Mouse (Mus musculus) neutrophil, adult 5-6 weeks (primary cell): Measurements from ENCODE around the gene Ddx43. TPM values are rescaled to one million over a fixed set of nuclear protein-coding genes. Genes with fewer than 3 reads are reported as not detected.
A peak's percentile ranks its signal among the peaks of the same experiment; 100 is the strongest.

Experiments
- ATAC-seq: fragments of 151-379, 151-347 bp; 2 replicates; pipeline ENCODE4 v1.8.0; 2017; ENCODE audit warnings: mild to moderate bottlenecking, moderate TSS enrichment; ENCODE audit not compliant: insufficient number of reproducible peaks, poor library complexity, low FRiP score, severe bottlenecking; ENCODE audit errors: extremely low read depth
- total RNA-seq: library from RNA; stranded (forward); fragments of 200-1000 nt; gene quantifications from 2 replicates; pipeline ENCODE4 v1.2.3, GENCODE M21; 2017

Gene Ddx43
- total RNA-seq, 1 experiment from 2014 or later, result 0.58 TPM

GRCm38 (mm10) chr9:78369786-78370185 is 25.8 kb upstream of the Ddx43 start:
- ATAC-seq, result no peak

GRCm38 (mm10) chr9:78371441-78371840 is 24.1 kb upstream of the Ddx43 start:
- ATAC-seq, result no peak

GRCm38 (mm10) chr9:78372827-78373504 is 22.6 kb upstream of the Ddx43 start:
- ATAC-seq, result no peak

GRCm38 (mm10) chr9:78374397-78374796 is 21.2 kb upstream of the Ddx43 start:
- no peak for ATAC-seq

GRCm38 (mm10) chr9:78374885-78375389 is 20.6 kb upstream of the Ddx43 start:
- ATAC-seq, result no peak

GRCm38 (mm10) chr9:78375486-78375885 is 20.1 kb upstream of the Ddx43 start:
- no peak for ATAC-seq

GRCm38 (mm10) chr9:78377546-78377945 is 18.0 kb upstream of the Ddx43 start:
- no peak for ATAC-seq

GRCm38 (mm10) chr9:78378113-78378785 is 17.3 kb upstream of the Ddx43 start, which contains the start of gene Ooep:
Ooep (minus strand) TSS chr9:78378725.
- ATAC-seq, result no peak

- ATAC-seq, result no peak
These were observed 9.7 kb upstream of the Ddx43 start for GRCm38 (mm10) chr9:78385893-78386292.

- no peak for ATAC-seq
These were observed 8.6 kb upstream of the Ddx43 start for GRCm38 (mm10) chr9:78386947-78387346.

GRCm38 (mm10) chr9:78389981-78390380 is 5.6 kb upstream of the Ddx43 start:
- ATAC-seq, result no peak

- no peak for ATAC-seq
These were observed 1.8 kb upstream of the Ddx43 start for GRCm38 (mm10) chr9:78393741-78394140.

- ATAC-seq, result no peak
These were observed 975 bp upstream of the Ddx43 start for GRCm38 (mm10) chr9:78394602-78395001.

- no peak for ATAC-seq
These were observed 340 bp upstream of the Ddx43 start for GRCm38 (mm10) chr9:78395244-78395629.

- no peak for ATAC-seq
These were observed 940 bp downstream of the Ddx43 start for GRCm38 (mm10) chr9:78396517-78396916.

- ATAC-seq, result no peak
These were observed 5.0 kb downstream of the Ddx43 start for GRCm38 (mm10) chr9:78400570-78400969.

GRCm38 (mm10) chr9:78401596-78401995 is 6.0 kb downstream of the Ddx43 start:
- ATAC-seq, result no peak

- ATAC-seq, result peak; percentile 47; the same call in 1 of the 2 replicates
These were observed 31.8 kb downstream of the Ddx43 start for GRCm38 (mm10) chr9:78427362-78427781.

GRCm38 (mm10) chr9:78428185-78428584 is 32.6 kb downstream of the Ddx43 start:
- ATAC-seq, result peak; percentile 60

GRCm38 (mm10) chr9:78428870-78429432 is 33.4 kb downstream of the Ddx43 start:
- no peak for ATAC-seq
